Mouse (Mus musculus) cerebellum, adult 18-20 months (tissue): Measurements from ENCODE around the gene Ilf3.
A peak's percentile ranks its signal among the peaks of the same experiment; 100 is the strongest.

Experiments
- DNase-seq, 2 experiments: peaks; one replicate each; pipeline ENCODE4 v3.0.0; 2021

The Ilf3 gene

GRCm38 (mm10) chr9:21346627-21347365 lies 20.9 kb upstream of the Ilf3 start:
- peak; percentile 68 to 70 for DNase-seq

- no peak for DNase-seq
These were observed 19.5 kb upstream of the Ilf3 start for GRCm38 (mm10) chr9:21348152-21348551.

- DNase-seq, result no peak
These were observed 16.5 kb upstream of the Ilf3 start for GRCm38 (mm10) chr9:21351178-21351577.

DNA sequence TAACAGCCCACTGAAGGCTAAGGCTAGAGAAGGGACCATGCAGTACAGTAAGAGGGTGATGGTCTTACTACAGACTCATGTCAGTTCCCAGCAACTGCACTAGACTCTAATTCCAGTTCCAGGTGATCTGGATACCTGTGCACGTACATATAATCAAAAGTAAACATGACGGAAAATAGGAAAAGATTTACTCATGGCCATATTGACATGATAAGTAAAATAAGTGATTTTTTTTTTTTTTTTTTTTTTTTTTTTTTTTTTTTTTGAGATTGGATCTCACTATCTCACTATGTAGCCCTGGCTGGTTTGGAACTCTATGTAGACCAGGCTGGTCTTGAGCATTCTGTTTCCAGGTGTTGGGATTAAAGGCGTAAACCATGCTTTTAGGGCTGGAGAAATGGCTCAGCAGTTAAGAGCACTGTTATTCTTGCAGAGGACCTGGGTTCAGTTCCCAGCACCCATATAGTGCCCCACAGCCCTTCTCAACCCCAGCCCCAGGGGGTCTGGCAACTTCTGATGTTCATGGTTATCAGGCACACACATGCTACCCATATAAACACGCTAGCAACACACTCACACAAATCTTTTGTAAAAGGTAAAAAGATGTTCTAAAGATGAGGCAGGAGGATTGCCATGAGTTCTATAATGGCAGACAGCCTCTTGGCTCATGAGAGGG lies 15.8 kb upstream of the Ilf3 start:
- no peak for DNase-seq

- no peak for DNase-seq
These were observed 15.0 kb upstream of the Ilf3 start for GRCm38 (mm10) chr9:21352463-21353372.

GRCm38 (mm10) chr9:21353373-21353686 lies 14.3 kb upstream of the Ilf3 start:
- DNase-seq, result no peak

GRCm38 (mm10) chr9:21354796-21355195 lies 12.9 kb upstream of the Ilf3 start:
- DNase-seq, result no peak

DNA sequence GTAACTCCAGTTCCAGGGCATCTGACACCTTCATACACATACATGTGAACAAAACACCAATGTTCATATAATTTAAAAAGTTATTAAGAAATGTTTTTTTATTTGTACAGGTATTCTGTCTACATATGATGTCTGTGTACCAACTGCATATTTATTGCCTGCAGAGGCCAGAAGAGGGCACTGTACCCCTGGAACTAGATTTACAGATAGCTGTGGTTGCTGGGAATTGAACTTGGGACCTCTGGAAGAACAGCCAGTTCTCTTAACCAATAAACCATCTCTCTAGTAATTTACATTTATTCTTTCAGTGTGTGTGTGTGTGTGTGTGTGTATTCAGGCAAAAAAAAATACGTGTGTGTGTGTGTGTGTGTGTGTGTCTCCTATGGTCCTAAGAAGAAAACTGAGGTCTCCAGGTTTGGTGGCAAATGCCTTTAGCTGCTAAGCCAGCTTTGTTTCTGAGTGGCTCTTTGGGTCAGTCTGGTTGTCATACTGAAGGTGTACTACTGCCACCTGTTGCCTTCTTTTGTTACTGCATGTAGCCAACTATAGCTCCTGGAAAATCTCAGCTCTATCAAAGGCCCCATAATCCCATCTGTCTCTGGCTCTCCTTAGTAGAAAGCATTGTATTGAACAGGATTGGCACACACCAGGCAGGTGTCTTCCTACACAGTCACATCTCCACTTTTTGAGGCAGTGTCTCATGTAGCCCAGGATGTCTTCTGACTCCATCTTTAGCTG lies 10.5 kb upstream of the Ilf3 start:
- DNase-seq, result peak; percentile 77

GRCm38 (mm10) chr9:21366541-21367220 lies 990 bp upstream of the Ilf3 start:
- DNase-seq, result peak; percentile 72 to 80

- DNase-seq, result peak; percentile 58 to 74
These were observed 487 bp downstream of the Ilf3 start for GRCm38 (mm10) chr9:21368131-21368584.

DNA sequence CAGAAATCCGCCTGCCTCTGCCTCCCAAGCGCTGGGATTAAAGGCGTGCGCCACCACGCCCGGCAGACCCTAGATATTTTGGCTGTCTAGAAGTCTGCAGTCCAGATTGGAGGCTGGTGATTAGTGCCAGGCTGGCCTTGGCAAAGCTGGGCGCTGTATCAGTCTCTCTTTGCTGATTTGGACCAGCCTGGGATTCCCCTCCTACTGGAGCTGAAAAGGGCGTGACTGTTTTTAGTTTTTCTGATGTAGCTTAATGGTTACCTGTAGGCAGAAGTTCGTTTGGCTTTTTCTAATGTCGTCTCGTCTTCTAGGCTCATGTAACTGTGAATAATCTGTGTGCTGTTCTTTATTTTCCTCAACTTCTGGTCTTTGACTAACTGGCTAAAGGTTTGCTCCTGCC lies 1.4 kb downstream of the Ilf3 start:
- DNase-seq, result no peak

DNA sequence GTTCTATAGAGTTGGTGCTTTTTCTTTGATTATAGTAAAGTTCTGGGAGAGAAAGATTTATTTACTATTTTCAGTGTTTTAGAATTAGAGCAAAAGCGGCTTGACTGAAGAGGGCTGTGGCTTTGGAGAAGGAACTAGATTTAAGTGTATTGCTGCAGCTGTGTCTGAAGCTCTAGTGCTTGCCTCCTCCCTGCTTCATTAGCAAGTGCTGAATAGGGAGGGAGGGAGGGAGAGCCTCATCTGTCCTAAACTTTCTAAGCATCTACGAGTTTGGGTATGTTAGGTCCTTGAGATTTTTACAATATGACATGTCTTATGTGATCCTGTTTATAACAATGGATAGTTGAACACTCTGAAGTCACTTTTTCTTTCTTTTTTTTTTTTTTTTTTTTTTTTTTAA lies 3.2 kb downstream of the Ilf3 start:
- DNase-seq, result no peak

GRCm38 (mm10) chr9:21372508-21372907 lies 4.8 kb downstream of the Ilf3 start:
- no peak for DNase-seq

DNA sequence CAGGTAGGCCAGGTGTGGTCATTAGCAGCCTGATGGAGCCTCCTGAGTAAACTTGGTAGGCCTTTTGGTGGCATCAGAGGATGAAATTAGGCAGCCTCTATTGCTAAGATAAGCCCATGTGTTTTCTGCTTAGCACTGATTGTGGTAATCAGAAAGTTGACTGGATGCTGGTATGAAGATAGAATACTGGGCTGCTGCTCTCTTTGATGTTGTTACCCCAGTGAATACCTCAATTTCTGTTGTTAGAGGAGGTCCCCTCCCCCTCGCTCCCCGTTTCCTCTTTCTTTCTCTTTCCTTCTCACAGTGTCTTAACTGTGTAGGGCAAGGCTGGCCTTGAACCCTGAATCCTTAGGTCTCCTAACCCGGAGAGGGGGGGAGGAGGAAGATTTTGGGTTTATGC lies 11.5 kb downstream of the Ilf3 start:
- DNase-seq, result no peak

DNA sequence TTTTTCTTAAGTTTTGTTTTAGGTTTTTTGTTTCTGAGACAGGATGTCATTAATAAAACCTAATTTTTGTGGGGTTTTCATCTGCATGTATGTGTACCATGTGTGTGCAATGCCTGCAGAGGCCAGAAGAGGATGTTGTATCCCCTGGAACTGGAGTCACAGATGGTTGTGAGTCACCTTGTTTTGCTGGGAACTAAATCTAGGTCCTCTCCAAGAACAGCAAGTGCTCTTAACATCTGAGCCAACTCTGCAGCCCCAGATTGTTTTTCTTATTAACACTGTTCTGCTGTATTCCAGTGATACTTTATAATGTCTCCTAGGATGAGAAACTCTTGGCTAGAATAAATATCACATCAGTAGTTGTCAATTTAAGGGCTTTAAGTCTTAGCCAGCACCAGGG lies 13.2 kb downstream of the Ilf3 start:
- DNase-seq, result no peak

DNA sequence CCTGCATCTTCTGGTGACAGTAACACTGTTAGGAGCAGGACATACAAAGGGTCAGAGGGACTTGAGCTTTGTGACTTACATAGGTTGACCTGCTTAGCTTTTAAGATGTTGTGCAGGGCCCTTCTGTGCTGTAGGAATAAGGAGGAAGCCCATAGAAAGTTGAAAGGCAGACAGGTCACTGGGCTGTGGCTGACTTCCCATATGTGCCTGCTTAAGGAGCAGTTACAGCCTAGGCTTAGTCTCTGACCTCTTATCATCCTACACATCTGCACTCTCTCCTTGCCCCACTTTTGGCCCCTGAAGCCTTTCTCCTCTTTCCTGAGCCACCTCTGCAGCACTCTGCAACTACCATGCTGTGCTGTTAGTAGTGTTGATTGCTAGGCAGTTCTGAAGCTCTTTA lies 16.3 kb downstream of the Ilf3 start:
- DNase-seq, result no peak

GRCm38 (mm10) chr9:21392646-21393175 lies 25.0 kb downstream of the Ilf3 start:
- DNase-seq, result no peak

DNA sequence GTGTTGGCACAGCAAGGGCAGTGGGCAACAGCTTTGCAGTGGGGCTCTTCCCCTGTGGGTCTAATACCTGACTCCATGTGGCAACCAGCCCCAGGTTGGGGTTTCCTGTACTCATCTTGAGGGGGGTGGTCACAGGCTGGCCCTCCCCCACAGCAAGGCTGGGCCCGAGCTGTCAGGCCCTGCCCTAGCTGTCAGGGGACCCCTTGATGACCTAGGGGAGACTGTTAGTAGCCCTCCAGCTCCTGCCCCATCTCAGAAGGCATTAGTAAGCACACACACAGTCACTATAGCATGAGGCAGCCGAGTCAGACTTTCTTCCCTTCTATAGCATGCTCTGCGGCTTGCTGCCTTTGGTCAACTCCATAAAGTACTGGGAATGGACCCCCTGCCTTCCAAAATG lies 28.0 kb downstream of the Ilf3 start:
- DNase-seq, result no peak

- DNase-seq, result no peak
These were observed 29.5 kb downstream of the Ilf3 start for GRCm38 (mm10) chr9:21397170-21397569.

DNA sequence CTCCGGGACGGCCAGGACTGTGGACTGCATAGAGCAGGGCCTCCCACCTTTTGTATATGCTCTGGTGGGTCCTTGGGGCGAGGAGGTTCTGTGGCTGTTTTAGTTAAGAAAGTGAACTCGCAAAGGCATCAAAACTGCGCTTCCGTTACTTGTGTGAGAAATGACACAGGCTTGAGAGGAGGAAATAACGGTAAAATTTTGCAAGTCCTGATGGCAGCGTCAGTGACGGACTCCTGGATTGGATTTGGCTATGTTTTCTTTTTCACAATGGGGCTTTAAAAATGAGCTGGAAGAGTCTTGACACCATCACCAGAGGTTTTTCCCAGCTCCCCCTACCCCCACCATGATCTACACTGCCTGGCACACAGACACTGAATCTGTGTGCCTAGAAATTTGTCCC lies 33.4 kb downstream of the Ilf3 start:
- DNase-seq, result no peak

DNA sequence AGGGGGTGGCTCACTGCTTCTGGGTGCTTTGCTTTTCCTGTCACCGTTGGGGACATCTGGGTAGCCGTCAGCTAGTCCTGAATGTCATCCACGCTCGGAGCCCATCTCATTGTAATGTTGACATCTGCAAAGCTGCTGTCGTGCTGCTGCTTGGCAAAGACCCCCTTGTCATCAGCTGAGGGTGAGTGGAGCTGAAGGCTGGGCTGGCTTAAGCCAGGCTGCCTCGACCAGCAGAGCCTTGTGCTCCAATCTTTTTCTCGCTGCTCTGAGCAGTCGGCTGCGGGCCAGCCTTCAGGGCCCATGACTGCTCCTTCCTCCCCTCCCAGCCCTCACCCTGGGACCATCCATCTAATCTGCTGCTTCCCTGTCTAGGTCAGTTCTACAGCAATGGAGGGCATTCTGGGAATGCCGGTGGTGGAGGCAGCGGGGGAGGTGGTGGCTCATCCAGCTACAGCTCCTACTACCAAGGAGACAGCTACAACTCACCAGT lies 35.1 kb downstream of the Ilf3 start:
- no peak for DNase-seq

DNA sequence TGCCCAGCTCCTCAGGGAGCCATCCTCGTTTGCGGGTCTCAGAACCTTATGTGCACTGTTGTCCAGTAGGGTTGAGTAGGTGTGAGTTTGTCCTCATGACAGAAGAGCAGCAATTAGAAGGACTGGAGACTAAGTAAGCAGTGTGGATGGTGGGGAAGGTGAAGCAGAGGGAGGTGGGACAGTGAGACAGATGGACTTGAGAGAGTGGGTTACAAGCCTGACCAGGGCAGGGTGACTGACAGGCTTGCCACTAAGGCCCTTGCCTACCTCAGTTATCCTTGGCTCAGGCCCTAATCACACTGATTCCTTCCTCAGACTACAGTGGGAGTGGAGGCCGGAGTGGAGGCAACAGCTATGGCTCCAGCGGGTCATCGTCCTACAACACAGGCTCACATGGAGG lies 36.1 kb downstream of the Ilf3 start:
- DNase-seq, result no peak
